Mouse (Mus musculus) liver, embryonic 12.5 days (tissue): Measurements from ENCODE around the gene Pde4d. TPM values are rescaled to one million over a fixed set of nuclear protein-coding genes. Genes with fewer than 3 reads are reported as not detected.
A peak's percentile ranks its signal among the peaks of the same experiment; 100 is the strongest.

ENCODE experiments used
- ATAC-seq: fragments of 200-750 bp; cut with Nextera tagmentation; 2 replicates; pipeline ENCODE4 v1.8.0; 2017; ENCODE audit warnings: moderate number of reproducible peaks, mild to moderate bottlenecking, moderate library complexity
- H3K27ac ChIP-seq: fragments of 300-500 bp; sonication (generic); 2 replicates; pipeline ENCODE4 v1.5.1; 2016; ENCODE audit warnings: mild to moderate bottlenecking
- H3K27me3 ChIP-seq: fragments of 300-500 bp; sonication (generic); replicated peaks from 2 replicates; pipeline ENCODE4 v1.6.1; 2016; ENCODE audit warnings: mild to moderate bottlenecking, moderate library complexity
- H3K36me3 ChIP-seq: fragments of 300-500 bp; sonication (generic); 2 replicates; pipeline ENCODE4 v1.6.1; 2016; ENCODE audit warnings: mild to moderate bottlenecking, moderate library complexity
- H3K4me1 ChIP-seq: fragments of 300-500 bp; sonication (generic); 2 replicates; pipeline ENCODE4 v1.6.1; 2016
- H3K4me2 ChIP-seq: fragments of 300-500 bp; sonication (generic); 2 replicates; pipeline ENCODE4 v1.6.1; 2016; ENCODE audit warnings: mild to moderate bottlenecking, moderate library complexity
- H3K4me3 ChIP-seq: fragments of 300-500 bp; sonication (generic); 2 replicates; pipeline ENCODE4 v1.5.1; 2016; ENCODE audit warnings: mild to moderate bottlenecking, moderate library complexity
- H3K9ac ChIP-seq: fragments of 300-500 bp; sonication (generic); 2 replicates; pipeline ENCODE4 v1.6.1; 2016; ENCODE audit warnings: mild to moderate bottlenecking, moderate library complexity
- H3K9me3 ChIP-seq: fragments of 300-500 bp; sonication (generic); replicated peaks from 2 replicates; pipeline ENCODE4 v1.6.1; 2016; ENCODE audit warnings: mild to moderate bottlenecking, moderate library complexity
- WGBS: fragments of 180-500 bp; shearing (Covaris S2); methylation state at CpG from one replicate; pipeline ENCODE4 v1.1.7; 2016; ENCODE audit not compliant: insufficient replicate concordance; 5-methylcytosine and 5-hydroxymethylcytosine counted together
- polyA plus RNA-seq: library from polyadenylated mRNA; unstranded; fragments of >200 nt; fragmentation: Nextera tagmentation; extraction: Ambion mirVana; gene quantifications from 2 replicates; pipeline ENCODE4 v1.2.1, GENCODE M21; 2016

Pde4d gene
- polyA plus RNA-seq, 1 experiment from 2014 or later: 19.4 TPM

GRCm38 (mm10) chr13:109644086-109644485 lies 1194.3 kb downstream of the Pde4d start:
- WGBS: 12% methylated on average over 2 of the region's 2 CpGs
- peak; percentile 81 for ATAC-seq

GRCm38 (mm10) chr13:109645284-109645909 lies 1195.6 kb downstream of the Pde4d start:
- 20% methylated on average over 10 of the region's 10 CpGs for WGBS
- ATAC-seq: peak; percentile 10; the same call in 1 of the 2 replicates
- Histone ChIP-seq H3K4me1 (peaks cover 90% of the 10 kb centered on the region), H3K9me3 (no peaks in the 10 kb centered on the region), H3K27me3 (no peaks in the 10 kb centered on the region), H3K36me3 (no peaks in the 10 kb centered on the region), H3K4me3 (peak overlapping the region; percentile 4), H3K9ac (peak overlapping the region; percentile 6; the same call in 1 of the 2 replicates), H3K27ac (peak overlapping the region; percentile 84), H3K4me2 (peak overlapping the region; percentile 41)

More at GRCm38 (mm10) chr13:109644086-109644485, 1194.3 kb downstream of the Pde4d start:
- Histone ChIP-seq H3K27me3 (no peaks in the 10 kb centered on the region), H3K4me2 (peak overlapping the region; percentile 60), H3K27ac (peak overlapping the region; percentile 84), H3K9ac (peak overlapping the region; percentile 45; the same call in 1 of the 2 replicates), H3K4me1 (peaks cover 87% of the 10 kb centered on the region), H3K36me3 (no peaks in the 10 kb centered on the region), H3K4me3 (peak overlapping the region; percentile 7; the same call in 1 of the 2 replicates), H3K9me3 (no peaks in the 10 kb centered on the region)

- no peaks in the 10 kb centered on the region for H3K9me3 ChIP-seq
- peak overlapping the region; percentile 41 for H3K4me2 ChIP-seq
- no peaks in the 10 kb centered on the region for H3K36me3 ChIP-seq
- H3K9ac ChIP-seq: peak overlapping the region; percentile 6; the same call in 1 of the 2 replicates
- peak overlapping the region; percentile 84 for H3K27ac ChIP-seq
- H3K4me1 ChIP-seq: peaks cover 92% of the 10 kb centered on the region
- WGBS: 57% methylated on average over 6 of the region's 6 CpGs
- H3K27me3 ChIP-seq: no peaks in the 10 kb centered on the region
- H3K4me3 ChIP-seq: peak overlapping the region; percentile 4; the same call in 1 of the 2 replicates
- no peak for ATAC-seq
Observed at GRCm38 (mm10) chr13:109645910-109646284, 1196.1 kb downstream of the Pde4d start.

- H3K4me2 ChIP-seq: peak overlapping the region; percentile 51
- WGBS: 21% methylated on average over 11 of the region's 11 CpGs
- H3K9me3 ChIP-seq: no peaks in the 10 kb centered on the region
- ATAC-seq: no peak
- H3K27me3 ChIP-seq: no peaks in the 10 kb centered on the region
- H3K27ac ChIP-seq: peak overlapping the region; percentile 84
- H3K36me3 ChIP-seq: no peaks in the 10 kb centered on the region
- H3K4me3 ChIP-seq: no peak overlapping the region
- peaks cover 92% of the 10 kb centered on the region for H3K4me1 ChIP-seq
- H3K9ac ChIP-seq: peak overlapping the region; percentile 56
Observed at GRCm38 (mm10) chr13:109646597-109647232, 1197.0 kb downstream of the Pde4d start.

GRCm38 (mm10) chr13:109647479-109648199 lies 1197.9 kb downstream of the Pde4d start:
- peaks cover 92% of the 10 kb centered on the region for H3K4me1 ChIP-seq
- H3K9ac ChIP-seq: peak overlapping the region; percentile 28
- WGBS: 28% methylated on average over 7 of the region's 7 CpGs
- H3K27me3 ChIP-seq: no peaks in the 10 kb centered on the region
- ATAC-seq: peak; percentile 65
- H3K9me3 ChIP-seq: no peaks in the 10 kb centered on the region
- H3K27ac ChIP-seq: peak overlapping the region; percentile 89
- H3K4me2 ChIP-seq: peak overlapping the region; percentile 51
- H3K4me3 ChIP-seq: no peak overlapping the region
- H3K36me3 ChIP-seq: no peaks in the 10 kb centered on the region

- H3K27ac ChIP-seq: peak overlapping the region; percentile 89
- peak; percentile 26; the same call in 1 of the 2 replicates for ATAC-seq
- peak overlapping the region; percentile 51 for H3K4me2 ChIP-seq
- WGBS: 36% methylated on average over 3 of the region's 3 CpGs
- H3K27me3 ChIP-seq: no peaks in the 10 kb centered on the region
- no peak overlapping the region for H3K4me3 ChIP-seq
- H3K36me3 ChIP-seq: no peaks in the 10 kb centered on the region
- no peaks in the 10 kb centered on the region for H3K9me3 ChIP-seq
- peaks cover 93% of the 10 kb centered on the region for H3K4me1 ChIP-seq
- peak overlapping the region; percentile 28 for H3K9ac ChIP-seq
Observed at GRCm38 (mm10) chr13:109648311-109648710, 1198.6 kb downstream of the Pde4d start.

GRCm38 (mm10) chr13:109651790-109652605 lies 1202.2 kb downstream of the Pde4d start:
- Histone ChIP-seq H3K4me2 (peak overlapping the region; percentile 44), H3K4me3 (no peak overlapping the region), H3K27ac (peak overlapping the region; percentile 95), H3K36me3 (no peaks in the 10 kb centered on the region), H3K27me3 (no peaks in the 10 kb centered on the region), H3K4me1 (peaks cover 69% of the 10 kb centered on the region), H3K9ac (peak overlapping the region; percentile 59), H3K9me3 (no peaks in the 10 kb centered on the region)
- ATAC-seq: peak; percentile 96
- WGBS: 42% methylated on average over 10 of the region's 10 CpGs

GRCm38 (mm10) chr13:109652631-109653030 lies 1202.9 kb downstream of the Pde4d start:
- no peaks in the 10 kb centered on the region for H3K27me3 ChIP-seq
- H3K4me3 ChIP-seq: no peak overlapping the region
- no peaks in the 10 kb centered on the region for H3K36me3 ChIP-seq
- no peak for ATAC-seq
- H3K4me1 ChIP-seq: peaks cover 70% of the 10 kb centered on the region
- H3K9ac ChIP-seq: peak overlapping the region; percentile 59; the same call in 1 of the 2 replicates
- WGBS: 49% methylated on average over 7 of the region's 7 CpGs
- H3K9me3 ChIP-seq: no peaks in the 10 kb centered on the region
- peak overlapping the region; percentile 44 for H3K4me2 ChIP-seq
- peak overlapping the region; percentile 95 for H3K27ac ChIP-seq

GRCm38 (mm10) chr13:109655390-109655789 lies 1205.6 kb downstream of the Pde4d start:
- no peak overlapping the region for H3K9ac ChIP-seq
- H3K27ac ChIP-seq: no peak overlapping the region
- no peak overlapping the region for H3K4me3 ChIP-seq
- no peak for ATAC-seq
- peaks cover 62% of the 10 kb centered on the region for H3K4me1 ChIP-seq
- no peaks in the 10 kb centered on the region for H3K27me3 ChIP-seq
- no peaks in the 10 kb centered on the region for H3K9me3 ChIP-seq
- no peaks in the 10 kb centered on the region for H3K36me3 ChIP-seq
- no peak overlapping the region for H3K4me2 ChIP-seq
- 78% methylated on average over 3 of the region's 3 CpGs for WGBS

- WGBS: 52% methylated on average over 6 of the region's 6 CpGs
- Histone ChIP-seq H3K36me3 (no peaks in the 10 kb centered on the region), H3K4me3 (no peak overlapping the region), H3K4me1 (peaks cover 36% of the 10 kb centered on the region), H3K9ac (no peak overlapping the region), H3K4me2 (no peak overlapping the region), H3K27ac (no peak overlapping the region), H3K9me3 (no peaks in the 10 kb centered on the region), H3K27me3 (no peaks in the 10 kb centered on the region)
- no peak for ATAC-seq
Observed at GRCm38 (mm10) chr13:109659103-109659502, 1209.4 kb downstream of the Pde4d start.

- Histone ChIP-seq H3K4me3 (no peak overlapping the region), H3K36me3 (no peaks in the 10 kb centered on the region), H3K9me3 (no peaks in the 10 kb centered on the region), H3K9ac (no peak overlapping the region), H3K4me1 (peaks cover 57% of the 10 kb centered on the region), H3K27me3 (no peaks in the 10 kb centered on the region), H3K4me2 (no peak overlapping the region), H3K27ac (no peak overlapping the region)
- ATAC-seq: no peak
- WGBS: 83% methylated on average over 3 of the region's 3 CpGs
Observed at GRCm38 (mm10) chr13:109661345-109661744, 1211.6 kb downstream of the Pde4d start.
